Mouse (Mus musculus): ENCODE results near the gene St3gal3.

DNA sequence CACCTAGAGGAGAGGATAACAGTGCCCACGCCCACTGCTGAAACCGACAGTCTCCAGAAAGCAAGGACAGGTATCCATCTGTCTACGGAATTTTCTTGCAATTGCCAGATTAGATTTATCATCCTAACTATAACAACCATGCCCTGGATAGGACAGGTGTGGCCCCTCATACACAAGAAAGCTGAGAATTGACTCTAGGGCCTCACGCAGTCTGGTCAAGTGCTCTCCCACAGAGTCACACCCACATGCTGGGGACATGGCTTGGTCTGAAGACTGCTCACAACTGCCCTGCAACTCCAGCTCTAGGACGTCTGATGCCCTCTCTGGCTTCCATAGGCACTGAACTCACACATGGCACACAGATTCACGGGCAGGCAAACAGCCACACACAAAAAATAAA is 61.6 kb downstream of the St3gal3 start:
- no peak for TF ChIP-seq CTCF (IDR thresholded peaks at IDR 0.05; ENCODE audit: borderline replicate concordance, extremely low read depth, insufficient read depth, insufficient read length)
- no peak for TF ChIP-seq POLR2A (IDR thresholded peaks at IDR 0.05; ENCODE audit: borderline replicate concordance, extremely low read depth, insufficient read depth, insufficient read length, poor library complexity, severe bottlenecking)

Measured in brain, embryonic 14.5 days (tissue).